Mouse (Mus musculus) cerebellum, adult 2 months (tissue): ENCODE measurements at regions not wholly inside any gene's neighbourhood (a gene's known extent, or its start where the extent isn't known, plus 50 kb on each side); places are given as distances from the start of the nearest gene placed in this dataset.
"Not testable (repeated sequence)": the region's sequence is repeated elsewhere in the genome, so short reads cannot be mapped to it uniquely, and the experiment has no call there.

Experiments
- DNase-seq, 2 experiments: peaks; one replicate each; pipeline ENCODE4 v3.0.0; 2021
- H3K27ac ChIP-seq: fragments of 200-500 bp; 2 replicates; pipeline ENCODE4 v1.5.1; 2012; ENCODE audit warnings: low read length, control low read depth, inconsistent platforms; ENCODE audit not compliant: insufficient read depth
- H3K27me3 ChIP-seq: fragments of 200-500 bp; 2 replicates; pipeline ENCODE4 v1.6.1; 2012; ENCODE audit warnings: inconsistent platforms, mild to moderate bottlenecking, low read length, moderate library complexity; ENCODE audit not compliant: control insufficient read depth, insufficient read depth
- H3K4me1 ChIP-seq: fragments of 200-500 bp; 2 replicates; pipeline ENCODE4 v1.6.1; 2011; ENCODE audit warnings: low read length; ENCODE audit not compliant: control insufficient read depth, insufficient read depth
- H3K4me3 ChIP-seq: fragments of 200-500 bp; replicated peaks from 2 replicates; pipeline ENCODE3; 2011; ENCODE audit warnings: mild to moderate bottlenecking, low read depth, low read length, control low read depth; ENCODE audit not compliant: insufficient read depth
- CTCF ChIP-seq: fragments of 200-500 bp; IDR thresholded peaks from 2 replicates; pipeline ENCODE4 v1.5.1; 2011; ENCODE audit warnings: low read depth, mild to moderate bottlenecking, control low read depth, low read length, moderate library complexity, borderline replicate concordance; ENCODE audit not compliant: insufficient read depth
- POLR2A ChIP-seq: fragments of 200-500 bp; IDR thresholded peaks from 2 replicates; pipeline ENCODE4 v1.6.1; 2011; ENCODE audit warnings: low read length, control low read depth, borderline replicate concordance; ENCODE audit not compliant: insufficient read depth
- WGBS: fragments of 180-500 bp; shearing (Covaris S2); methylation state at CpG from one replicate; pipeline ENCODE4 v1.1.7; 2018; 5-methylcytosine and 5-hydroxymethylcytosine counted together

DNA sequence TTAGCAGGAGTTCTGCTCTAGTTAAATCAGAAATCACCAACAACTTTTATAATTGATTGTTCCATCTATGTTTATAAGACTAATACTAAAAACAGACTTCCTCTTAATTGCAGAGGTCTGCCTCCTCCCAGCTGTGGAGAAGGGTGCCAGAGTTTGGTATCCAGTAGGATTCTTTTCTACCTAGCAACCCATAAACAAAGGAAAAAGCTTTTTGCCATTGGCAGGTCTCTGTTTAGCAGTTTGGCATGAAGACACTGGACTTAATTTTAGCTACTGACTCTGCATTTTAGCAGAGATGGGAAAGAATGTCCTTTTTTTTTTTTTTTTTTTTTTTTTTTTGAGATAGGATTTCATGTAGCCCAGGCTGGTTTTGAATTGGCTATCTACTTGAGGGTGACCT, 1628.4 kb downstream of the A830018L16Rik start:
- H3K27ac ChIP-seq: no peak overlapping the region
- H3K4me3 ChIP-seq: no peak overlapping the region
- H3K4me1 ChIP-seq: no peaks in the 10 kb centered on the region
- no peak for DNase-seq
- no peaks in the 10 kb centered on the region for H3K27me3 ChIP-seq
- TF ChIP-seq POLR2A (no peak), CTCF (no peak)

DNA sequence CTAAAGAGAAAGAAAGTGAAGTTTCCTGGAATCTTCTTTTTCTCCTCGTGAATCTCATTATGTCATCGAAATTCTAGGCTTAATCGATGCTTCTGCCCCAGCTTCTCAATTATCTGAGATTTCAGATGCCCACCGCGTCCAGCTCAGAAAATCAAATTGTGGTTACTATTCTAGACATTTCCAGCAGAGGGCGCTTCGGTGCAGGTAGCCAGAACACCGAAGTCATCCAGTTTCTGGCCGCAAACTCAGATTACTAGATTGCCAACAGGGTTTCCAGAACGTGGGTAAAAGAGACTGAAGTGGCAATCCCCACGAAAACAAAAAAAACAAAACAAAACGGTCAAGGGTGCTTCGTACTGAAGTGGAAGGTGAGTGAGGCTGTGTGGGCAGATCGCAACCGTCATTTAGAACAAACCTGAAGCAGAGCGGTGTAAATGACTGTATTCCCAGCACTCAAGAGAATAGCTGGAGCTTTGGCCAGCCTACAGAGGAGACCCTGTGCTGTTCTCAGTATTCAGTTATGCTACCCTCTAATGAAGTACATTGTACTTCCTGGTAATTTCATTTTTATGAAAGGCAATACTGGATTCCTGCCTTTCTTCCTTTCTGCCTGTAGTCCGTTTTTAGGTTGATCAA, 1636.4 kb downstream of the A830018L16Rik start:
- DNase-seq: peak; percentile 33 to 39
- Histone ChIP-seq H3K4me1 (no peaks in the 10 kb centered on the region), H3K27ac (no peak overlapping the region), H3K4me3 (no peak overlapping the region), H3K27me3 (no peaks in the 10 kb centered on the region)
- 17% methylated on average over 17 of the region's 17 CpGs for WGBS
- TF ChIP-seq CTCF: peak; percentile 63
- no peak for TF ChIP-seq POLR2A

DNA sequence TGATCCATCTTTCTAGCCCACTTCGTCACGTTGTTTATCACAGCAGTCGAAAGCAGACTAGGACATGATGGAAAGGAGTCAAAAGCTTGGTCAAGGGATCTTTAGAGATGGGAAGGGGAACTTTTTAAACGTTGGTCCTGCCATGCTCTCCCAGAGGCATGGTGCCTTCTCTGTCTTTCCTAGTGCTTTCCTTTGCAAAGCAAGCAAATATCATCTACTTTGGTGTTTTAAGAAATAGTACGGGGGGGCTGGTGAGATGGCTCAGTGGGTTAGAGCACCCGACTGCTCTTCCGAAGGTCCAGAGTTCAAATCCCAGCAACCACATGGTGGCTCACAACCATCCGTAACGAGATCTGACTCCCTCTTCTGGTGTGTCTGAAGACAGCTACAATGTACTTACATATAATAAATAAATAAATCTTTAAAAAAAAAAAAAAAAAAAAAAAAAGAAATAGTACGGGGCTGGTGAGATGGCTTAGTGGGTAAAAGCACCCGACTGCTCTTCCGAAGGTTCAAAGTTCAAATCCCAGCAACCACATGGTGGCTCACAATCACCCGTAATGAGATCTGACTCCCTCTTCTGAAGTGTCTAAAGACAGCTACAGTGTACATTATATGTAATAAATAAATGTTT, 1637.6 kb downstream of the A830018L16Rik start:
- H3K27me3 ChIP-seq, H3K27ac ChIP-seq, H3K4me3 ChIP-seq, H3K4me1 ChIP-seq, DNase-seq: not testable (repeated sequence)
- WGBS: 70% methylated on average over 11 of the region's 13 CpGs

DNA sequence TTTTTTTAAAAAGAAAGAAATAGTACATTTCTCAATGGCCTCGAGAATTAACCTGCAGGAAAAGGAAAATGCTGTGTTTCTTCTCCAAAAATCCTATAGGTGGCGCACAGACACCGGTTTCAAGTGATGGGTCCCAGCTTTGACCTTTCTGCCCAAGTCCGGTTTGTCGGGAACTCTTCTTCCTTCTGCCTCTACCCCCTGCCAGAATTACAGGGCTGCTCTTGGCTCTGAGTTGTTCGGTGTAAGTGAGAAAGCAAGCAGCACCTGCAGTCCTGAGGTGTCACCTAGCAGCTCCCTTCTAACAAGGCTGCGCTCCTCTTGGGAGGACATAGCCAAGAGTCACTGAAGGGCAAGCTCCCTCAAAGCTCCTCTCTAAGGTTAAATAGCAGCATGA, 1638.2 kb downstream of the A830018L16Rik start:
- no peaks in the 10 kb centered on the region for H3K4me1 ChIP-seq
- DNase-seq: peak; percentile 30 to 31
- no peak overlapping the region for H3K27ac ChIP-seq
- 13% methylated on average over 7 of the region's 7 CpGs for WGBS
- TF ChIP-seq CTCF (peak; percentile 66; the same call in 1 of the 2 replicates), POLR2A (no peak)
- H3K4me3 ChIP-seq: no peak overlapping the region
- H3K27me3 ChIP-seq: no peaks in the 10 kb centered on the region

DNA sequence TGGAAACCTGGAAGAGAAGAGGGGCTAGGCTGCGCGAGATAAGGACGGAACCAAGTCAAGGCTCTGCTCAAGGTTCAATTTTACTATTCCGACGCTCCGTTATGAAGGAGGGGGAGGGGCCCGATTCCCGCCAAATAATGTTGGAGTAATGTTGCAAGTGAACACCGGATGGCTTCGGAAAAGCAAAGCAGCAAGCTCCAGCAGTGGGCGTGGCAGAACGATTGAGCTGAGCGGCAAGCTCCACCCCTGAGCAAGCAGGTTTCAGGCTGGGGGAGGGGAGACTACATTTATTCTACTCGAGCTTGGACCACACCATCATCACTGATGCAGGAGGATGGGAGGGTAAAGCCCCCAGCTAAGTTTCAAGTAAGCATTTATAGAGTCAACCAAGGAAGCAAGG, 1643.8 kb downstream of the A830018L16Rik start:
- Histone ChIP-seq H3K27ac (no peak overlapping the region), H3K4me1 (no peaks in the 10 kb centered on the region), H3K27me3 (no peaks in the 10 kb centered on the region), H3K4me3 (no peak overlapping the region)
- no peak for DNase-seq
- TF ChIP-seq CTCF (no peak), POLR2A (no peak)
- 41% methylated on average over 14 of the region's 14 CpGs for WGBS

DNA sequence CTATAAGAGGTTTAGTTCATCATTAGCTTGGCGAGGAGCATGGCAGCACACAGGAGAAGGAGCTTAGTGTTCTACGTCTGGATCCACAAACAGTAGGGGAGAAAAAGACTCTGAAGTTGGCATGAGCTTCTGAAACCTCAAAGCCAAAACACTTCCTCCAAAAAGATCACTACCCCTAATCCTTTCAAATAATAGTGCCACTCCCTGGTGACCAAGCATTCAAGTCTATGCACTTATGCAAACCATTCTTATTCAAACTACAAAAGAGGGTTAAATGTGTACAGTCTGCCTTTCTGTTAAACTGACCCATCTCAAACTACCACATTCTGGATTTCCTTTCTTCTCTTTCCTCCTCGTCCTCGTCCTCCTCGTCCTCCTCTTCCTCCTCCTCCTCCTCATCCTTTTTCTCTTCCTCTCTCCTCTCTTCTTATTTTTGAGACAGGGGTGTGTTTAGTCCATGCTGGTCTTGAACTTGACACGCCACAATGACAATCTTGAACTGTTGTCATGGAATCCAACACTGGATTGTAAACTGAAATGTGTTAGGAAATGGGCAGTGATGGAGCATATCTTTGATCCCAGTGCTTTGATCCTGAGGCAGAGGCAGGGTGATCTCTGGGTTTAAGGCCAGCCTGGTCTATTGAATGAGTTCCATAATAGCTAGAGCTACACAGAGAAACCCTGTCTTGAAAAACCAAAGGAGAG, 1645.9 kb downstream of the A830018L16Rik start:
- Histone ChIP-seq H3K27ac (no peak overlapping the region), H3K4me1 (no peaks in the 10 kb centered on the region), H3K4me3 (no peak overlapping the region), H3K27me3 (no peaks in the 10 kb centered on the region; the same call in 1 of the 2 replicates)
- TF ChIP-seq POLR2A (no peak), CTCF (no peak)
- WGBS: 75% methylated on average over 6 of the region's 6 CpGs
- DNase-seq: no peak
